Mouse (Mus musculus) kidney, postnatal 4 days (tissue): ENCODE measurements at regions not wholly inside any gene's neighbourhood (a gene's known extent, or its start where the extent isn't known, plus 50 kb on each side); places are given as distances from the start of the nearest gene placed in this dataset.

Source experiments
- DNase-seq, 2 experiments: peaks; one replicate each; pipeline ENCODE4 v3.0.0; 2021; ENCODE audit warnings: mixed read lengths in 2 of 2

DNA sequence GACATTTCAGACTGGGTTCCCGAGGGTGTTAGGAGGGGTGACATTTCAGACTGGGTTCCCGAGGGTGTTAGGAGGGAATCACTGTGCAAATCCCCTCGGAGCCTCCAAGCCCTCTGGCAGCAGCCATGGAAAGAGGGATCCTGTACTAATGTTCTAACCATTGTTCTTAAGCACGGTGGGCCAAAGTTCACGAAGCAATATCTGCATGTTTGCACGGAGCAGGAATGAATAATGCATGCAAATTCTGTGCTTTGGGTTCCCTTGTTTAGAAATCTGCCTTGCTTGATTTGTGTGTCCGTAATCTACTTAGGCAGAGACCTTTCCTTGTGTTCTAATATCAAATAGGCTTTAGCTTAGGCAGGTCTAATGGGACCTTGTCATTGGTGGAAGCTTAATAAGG lies 55.9 kb upstream of the Zfp280d start:
- no peak for DNase-seq

DNA sequence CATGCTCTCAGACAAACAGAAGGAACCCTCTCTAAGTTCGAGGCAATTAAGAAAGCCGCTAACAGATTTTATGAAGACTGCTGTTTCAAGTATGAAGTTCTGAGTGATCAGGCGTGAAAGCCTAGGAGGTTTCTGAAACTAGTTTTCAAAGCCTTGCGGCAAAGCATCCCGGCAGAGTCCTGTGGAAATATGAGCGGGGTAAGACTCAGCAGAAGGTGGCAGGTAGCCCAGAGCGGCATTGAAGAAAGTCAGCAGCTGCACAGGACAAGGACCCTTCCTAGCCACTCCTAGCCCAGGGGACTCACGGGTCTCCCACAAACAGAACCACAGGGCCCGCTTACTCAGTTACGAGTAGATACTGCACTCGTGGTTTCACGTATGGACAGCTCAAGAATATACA lies 54.8 kb upstream of the Zfp280d start:
- DNase-seq: no peak

DNA sequence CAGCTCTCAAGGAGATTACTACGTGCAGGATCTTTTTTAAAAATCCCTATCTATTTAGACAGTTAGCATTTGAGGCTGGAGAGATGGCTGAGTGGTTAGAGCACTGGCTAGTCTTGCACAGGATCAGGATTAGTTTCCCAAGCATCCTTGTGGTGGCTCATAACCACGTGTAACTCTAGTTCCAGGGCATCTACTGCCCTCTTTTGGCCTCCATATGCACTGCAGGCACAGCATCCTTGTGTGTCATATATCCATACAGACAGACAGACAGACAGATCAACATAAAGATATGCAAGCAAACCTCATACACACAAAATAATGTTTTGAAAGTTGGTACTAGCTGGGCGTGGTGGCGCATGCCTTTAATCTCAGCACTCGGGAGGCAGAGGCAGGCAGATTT lies 53.3 kb upstream of the Zfp280d start:
- DNase-seq: no peak
